Mouse (Mus musculus) liver, adult 2 months (tissue): Measurements from ENCODE around the gene Rcbtb2. TPM values are rescaled to one million over a fixed set of nuclear protein-coding genes. Genes with fewer than 3 reads are reported as not detected.
A peak's percentile ranks its signal among the peaks of the same experiment; 100 is the strongest.

Source experiments
- DNase-seq: peaks from one replicate; pipeline ENCODE4 v3.0.0-alpha.2; 2011; ENCODE audit warnings: low read depth, low spot score; ENCODE audit errors: extremely low read depth
- H3K27ac ChIP-seq: fragments of 200-500 bp; replicated peaks from 2 replicates; pipeline ENCODE4 v1.5.1; 2012; ENCODE audit warnings: low read depth, mild to moderate bottlenecking, control low read depth, inconsistent platforms, low read length; ENCODE audit not compliant: insufficient read depth
- H3K27me3 ChIP-seq: fragments of 200-500 bp; 2 replicates; pipeline ENCODE4 v1.6.1; 2012; ENCODE audit warnings: mild to moderate bottlenecking, moderate library complexity, low read length, inconsistent platforms; ENCODE audit not compliant: control insufficient read depth, insufficient read depth
- H3K36me3 ChIP-seq: fragments of 200-500 bp; 2 replicates; pipeline ENCODE4 v1.6.1; 2012; ENCODE audit warnings: low read length, inconsistent platforms; ENCODE audit not compliant: control insufficient read depth, insufficient read depth
- H3K4me1 ChIP-seq: fragments of 200-500 bp; 2 replicates; pipeline ENCODE4 v1.6.1; 2011; ENCODE audit warnings: low read length; ENCODE audit not compliant: control insufficient read depth, insufficient read depth
- H3K4me3 ChIP-seq: fragments of 200-500 bp; 2 replicates; pipeline ENCODE4 v1.5.1; 2011; ENCODE audit warnings: low read depth, mild to moderate bottlenecking, control low read depth, low read length, moderate library complexity; ENCODE audit not compliant: insufficient read depth
- H3K79me2 ChIP-seq: fragments of 200-500 bp; 2 replicates; pipeline ENCODE4 v1.6.1; 2012; ENCODE audit warnings: inconsistent platforms, mild to moderate bottlenecking, low read length, moderate library complexity; ENCODE audit not compliant: control insufficient read depth, insufficient read depth
- H3K9ac ChIP-seq: fragments of 200-500 bp; 2 replicates; pipeline ENCODE4 v1.6.1; 2012; ENCODE audit warnings: low read depth, mild to moderate bottlenecking, control low read depth, inconsistent platforms, low read length
- CTCF ChIP-seq: fragments of 200-500 bp; IDR thresholded peaks from 2 replicates; pipeline ENCODE4 v1.5.1; 2011; ENCODE audit warnings: low read depth, low read length, control low read depth
- POLR2A ChIP-seq: fragments of 200-500 bp; IDR thresholded peaks from 2 replicates; pipeline ENCODE4 v1.6.1; 2011; ENCODE audit warnings: low read length, control low read depth; ENCODE audit not compliant: insufficient read depth; ENCODE audit errors: extremely low read depth
- WGBS: fragments of 180-500 bp; shearing (Covaris S2); methylation state at CpG from one replicate; pipeline ENCODE4 v1.1.7; 2018; 5-methylcytosine and 5-hydroxymethylcytosine counted together
- polyA plus RNA-seq: library from polyadenylated mRNA; depleted of rRNA; stranded (reverse); fragments of >200 nt; gene quantifications from 2 replicates; pipeline ENCODE4 v1.2.3, GENCODE M21; 2012
- total RNA-seq: library from RNA; depleted of rRNA; stranded (reverse); fragments of >200 nt; gene quantifications from 2 replicates; pipeline ENCODE4 v1.2.3, GENCODE M21; 2014

The Rcbtb2 gene
- total and polyA plus RNA-seq, 2 experiments = 26.0 to 32.6 TPM

DNA sequence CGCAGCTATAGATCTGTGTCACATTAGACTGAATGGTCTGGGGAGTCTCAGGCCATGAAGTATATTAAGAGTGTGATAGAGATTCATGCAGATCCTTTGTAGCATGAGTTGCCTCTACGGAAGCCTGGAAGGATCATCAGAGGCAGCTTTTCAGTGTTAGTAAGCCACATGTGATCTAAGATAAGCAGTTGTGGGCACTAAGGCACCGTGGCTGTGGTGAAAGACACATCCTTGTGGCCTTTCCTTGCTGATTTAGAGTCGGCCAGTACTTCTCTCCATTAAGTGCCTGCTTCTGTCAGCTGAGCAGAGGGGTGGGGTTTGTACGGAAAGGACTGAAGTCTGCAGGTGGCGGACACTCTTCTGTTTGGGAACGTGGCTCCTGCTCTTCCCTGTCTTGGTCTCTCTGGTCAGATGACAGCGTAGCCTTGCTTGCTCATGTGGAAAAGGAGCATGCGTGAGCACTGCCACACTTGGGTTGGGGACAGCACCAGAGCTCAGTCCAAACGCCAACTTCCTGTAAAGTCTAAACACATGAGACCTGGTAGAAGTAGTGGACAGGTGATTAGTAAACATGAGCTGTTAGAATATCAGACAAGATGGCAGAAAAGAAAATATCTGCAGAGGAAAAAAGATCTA lies 40.6 kb downstream of the Rcbtb2 start:
- H3K4me1 ChIP-seq = peaks cover 25% of the 10 kb centered on the region
- H3K4me3 ChIP-seq = no peak overlapping the region
- TF ChIP-seq CTCF (no peak), POLR2A (no peak)
- H3K36me3 ChIP-seq = peaks cover 16% of the 10 kb centered on the region; the same call in 1 of the 2 replicates
- no peak overlapping the region for H3K9ac ChIP-seq
- H3K79me2 ChIP-seq = no peaks in the 10 kb centered on the region
- H3K27ac ChIP-seq = no peak overlapping the region; the same call in 1 of the 2 replicates
- no peak for DNase-seq
- no peaks in the 10 kb centered on the region for H3K27me3 ChIP-seq
- WGBS = 95% methylated on average over 10 of the region's 10 CpGs

GRCm38 (mm10) chr14:73165136-73165535 lies 42.3 kb downstream of the Rcbtb2 start:
- no peak for TF ChIP-seq POLR2A
- TF ChIP-seq CTCF = no peak
- H3K4me3 ChIP-seq = no peak overlapping the region
- no peaks in the 10 kb centered on the region for H3K79me2 ChIP-seq
- H3K4me1 ChIP-seq = peaks cover 21% of the 10 kb centered on the region
- H3K9ac ChIP-seq = no peak overlapping the region
- peaks cover 18% of the 10 kb centered on the region; the same call in 1 of the 2 replicates for H3K36me3 ChIP-seq
- DNase-seq = peak; percentile 56
- no peaks in the 10 kb centered on the region for H3K27me3 ChIP-seq
- no peak overlapping the region for H3K27ac ChIP-seq
- 61% methylated on average over 6 of the region's 6 CpGs for WGBS

GRCm38 (mm10) chr14:73168605-73169004 lies 45.8 kb downstream of the Rcbtb2 start:
- Histone ChIP-seq H3K4me3 (no peak overlapping the region), H3K9ac (no peak overlapping the region), H3K4me1 (peaks cover 23% of the 10 kb centered on the region), H3K27ac (no peak overlapping the region), H3K36me3 (peaks cover 18% of the 10 kb centered on the region; the same call in 1 of the 2 replicates), H3K27me3 (no peaks in the 10 kb centered on the region), H3K79me2 (no peaks in the 10 kb centered on the region)
- TF ChIP-seq CTCF (no peak), POLR2A (no peak)
- DNase-seq = peak; percentile 34
- WGBS = 88% methylated on average over 6 of the region's 6 CpGs

DNA sequence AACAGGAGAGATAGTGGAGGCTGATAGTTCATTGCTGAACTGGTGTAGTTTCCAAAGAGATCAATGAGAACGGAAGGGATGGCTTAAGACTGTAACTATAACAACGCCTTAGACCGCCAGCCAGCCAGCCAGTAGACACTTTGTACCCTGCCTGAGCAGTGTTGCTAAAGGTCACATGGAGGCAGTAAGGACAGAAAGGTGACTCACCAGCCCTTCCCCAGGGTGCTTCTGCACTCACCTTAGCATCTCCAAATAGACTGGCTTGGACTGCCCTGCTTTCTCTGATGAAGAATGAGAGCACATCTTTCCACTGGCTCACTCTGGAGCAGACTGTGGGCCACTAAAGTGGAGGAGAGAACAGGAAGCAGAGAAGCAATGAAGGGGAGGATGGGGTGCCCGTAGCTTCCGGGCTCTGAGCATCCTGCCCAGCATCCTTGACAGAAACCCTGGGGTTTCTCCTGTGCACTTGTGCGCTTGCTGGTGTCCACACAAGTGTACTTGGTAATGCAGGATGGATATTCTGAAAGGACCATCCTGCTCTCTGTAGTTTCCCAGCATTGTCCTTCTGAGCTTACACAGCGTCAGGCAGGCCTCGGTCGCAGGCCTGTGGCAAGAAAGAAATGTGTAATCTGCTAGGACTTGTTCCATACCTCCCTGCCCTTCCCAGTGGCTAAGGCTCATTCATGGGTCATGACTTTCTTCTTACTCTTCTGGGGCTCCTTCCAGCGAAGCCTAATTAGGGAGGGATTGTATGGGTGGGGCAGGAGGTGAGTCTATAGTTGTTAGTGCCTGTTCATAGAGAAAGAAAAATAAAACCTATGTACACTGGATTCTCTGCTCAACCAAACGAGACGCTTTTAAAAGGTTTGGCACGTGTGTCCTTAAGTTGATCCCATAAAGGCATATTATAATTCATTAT lies 47.3 kb downstream of the Rcbtb2 start:
- 81% methylated on average over 13 of the region's 13 CpGs for WGBS
- no peaks in the 10 kb centered on the region for H3K79me2 ChIP-seq
- no peak overlapping the region for H3K9ac ChIP-seq
- no peaks in the 10 kb centered on the region for H3K27me3 ChIP-seq
- H3K4me3 ChIP-seq = no peak overlapping the region
- DNase-seq = peak; percentile 84
- H3K27ac ChIP-seq = peak overlapping the region; percentile 26
- TF ChIP-seq CTCF = no peak
- peaks cover 34% of the 10 kb centered on the region for H3K4me1 ChIP-seq
- peaks cover 16% of the 10 kb centered on the region; the same call in 1 of the 2 replicates for H3K36me3 ChIP-seq

GRCm38 (mm10) chr14:73172196-73173011 lies 49.6 kb downstream of the Rcbtb2 start:
- no peaks in the 10 kb centered on the region for H3K27me3 ChIP-seq
- peaks cover 47% of the 10 kb centered on the region for H3K4me1 ChIP-seq
- H3K4me3 ChIP-seq = no peak overlapping the region
- TF ChIP-seq CTCF (peak; percentile 10; the same call in 1 of the 2 replicates), POLR2A (no peak)
- no peak overlapping the region; the same call in 1 of the 2 replicates for H3K9ac ChIP-seq
- DNase-seq = peak; percentile 96
- peak overlapping the region; percentile 57 for H3K27ac ChIP-seq
- WGBS = 7% methylated on average over 12 of the region's 12 CpGs
- H3K79me2 ChIP-seq = no peaks in the 10 kb centered on the region
- H3K36me3 ChIP-seq = peaks cover 13% of the 10 kb centered on the region; the same call in 1 of the 2 replicates
